Mouse (Mus musculus) liver, adult 2 months (tissue): ENCODE measurements around the gene Serpina12. TPM values are rescaled to one million over a fixed set of nuclear protein-coding genes. Genes with fewer than 3 reads are reported as not detected.

Experiments used
- DNase-seq: peaks from one replicate; pipeline ENCODE4 v3.0.0-alpha.2; 2011; ENCODE audit warnings: low read depth, low spot score; ENCODE audit errors: extremely low read depth
- H3K27ac ChIP-seq: fragments of 200-500 bp; replicated peaks from 2 replicates; pipeline ENCODE4 v1.5.1; 2012; ENCODE audit warnings: low read depth, mild to moderate bottlenecking, control low read depth, inconsistent platforms, low read length; ENCODE audit not compliant: insufficient read depth
- H3K27me3 ChIP-seq: fragments of 200-500 bp; 2 replicates; pipeline ENCODE4 v1.6.1; 2012; ENCODE audit warnings: mild to moderate bottlenecking, moderate library complexity, low read length, inconsistent platforms; ENCODE audit not compliant: control insufficient read depth, insufficient read depth
- H3K36me3 ChIP-seq: fragments of 200-500 bp; 2 replicates; pipeline ENCODE4 v1.6.1; 2012; ENCODE audit warnings: low read length, inconsistent platforms; ENCODE audit not compliant: control insufficient read depth, insufficient read depth
- H3K4me1 ChIP-seq: fragments of 200-500 bp; 2 replicates; pipeline ENCODE4 v1.6.1; 2011; ENCODE audit warnings: low read length; ENCODE audit not compliant: control insufficient read depth, insufficient read depth
- H3K4me3 ChIP-seq: fragments of 200-500 bp; 2 replicates; pipeline ENCODE4 v1.5.1; 2011; ENCODE audit warnings: low read depth, mild to moderate bottlenecking, control low read depth, low read length, moderate library complexity; ENCODE audit not compliant: insufficient read depth
- H3K79me2 ChIP-seq: fragments of 200-500 bp; 2 replicates; pipeline ENCODE4 v1.6.1; 2012; ENCODE audit warnings: inconsistent platforms, mild to moderate bottlenecking, low read length, moderate library complexity; ENCODE audit not compliant: control insufficient read depth, insufficient read depth
- H3K9ac ChIP-seq: fragments of 200-500 bp; 2 replicates; pipeline ENCODE4 v1.6.1; 2012; ENCODE audit warnings: low read depth, mild to moderate bottlenecking, control low read depth, inconsistent platforms, low read length
- CTCF ChIP-seq: fragments of 200-500 bp; IDR thresholded peaks from 2 replicates; pipeline ENCODE4 v1.5.1; 2011; ENCODE audit warnings: low read depth, low read length, control low read depth
- POLR2A ChIP-seq: fragments of 200-500 bp; IDR thresholded peaks from 2 replicates; pipeline ENCODE4 v1.6.1; 2011; ENCODE audit warnings: low read length, control low read depth; ENCODE audit not compliant: insufficient read depth; ENCODE audit errors: extremely low read depth
- WGBS: fragments of 180-500 bp; shearing (Covaris S2); methylation state at CpG from one replicate; pipeline ENCODE4 v1.1.7; 2018; 5-methylcytosine and 5-hydroxymethylcytosine counted together
- polyA plus RNA-seq: library from polyadenylated mRNA; depleted of rRNA; stranded (reverse); fragments of >200 nt; gene quantifications from 2 replicates; pipeline ENCODE4 v1.2.3, GENCODE M21; 2012
- total RNA-seq: library from RNA; depleted of rRNA; stranded (reverse); fragments of >200 nt; gene quantifications from 2 replicates; pipeline ENCODE4 v1.2.3, GENCODE M21; 2014

Gene Serpina12
- total and polyA plus RNA-seq, 2 experiments: 1.8 to 3.6 TPM

- Histone ChIP-seq H3K27me3 (no peaks in the 10 kb centered on the region), H3K36me3 (no peaks in the 10 kb centered on the region), H3K27ac (peak overlapping the region; percentile 88), H3K4me3 (peak overlapping the region; percentile 39), H3K79me2 (no peaks in the 10 kb centered on the region), H3K4me1 (peaks cover 15% of the 10 kb centered on the region), H3K9ac (peak overlapping the region; percentile 64)
- DNase-seq: peak; percentile 88
- TF ChIP-seq CTCF (no peak), POLR2A (no peak)
- WGBS: 29% methylated on average over 4 of the region's 4 CpGs
Observed at GRCm38 (mm10) chr12:104067549-104067948, 23.3 kb upstream of the Serpina12 start.

- WGBS: 7% methylated on average over 8 of the region's 8 CpGs
- Histone ChIP-seq H3K79me2 (no peaks in the 10 kb centered on the region), H3K9ac (no peak overlapping the region), H3K4me1 (peaks cover 15% of the 10 kb centered on the region), H3K27me3 (no peaks in the 10 kb centered on the region), H3K4me3 (no peak overlapping the region), H3K36me3 (no peaks in the 10 kb centered on the region), H3K27ac (0 out of 2 replicates have a peak overlapping the region, but pooled peaks have one; percentile 11)
- TF ChIP-seq POLR2A (no peak), CTCF (peak; percentile 71)
- peak; percentile 71 for DNase-seq
Observed at GRCm38 (mm10) chr12:104066241-104066640, 22.0 kb upstream of the Serpina12 start.

GRCm38 (mm10) chr12:104064996-104065395, 20.8 kb upstream of the Serpina12 start:
- no peak for DNase-seq
- H3K9ac ChIP-seq: no peak overlapping the region
- no peak overlapping the region for H3K4me3 ChIP-seq
- no peaks in the 10 kb centered on the region for H3K27me3 ChIP-seq
- H3K27ac ChIP-seq: no peak overlapping the region
- H3K4me1 ChIP-seq: peaks cover 14% of the 10 kb centered on the region
- H3K79me2 ChIP-seq: no peaks in the 10 kb centered on the region
- 87% methylated on average over 4 of the region's 4 CpGs for WGBS
- no peaks in the 10 kb centered on the region for H3K36me3 ChIP-seq
- no peak for TF ChIP-seq POLR2A
- no peak for TF ChIP-seq CTCF

GRCm38 (mm10) chr12:104064532-104064931, 20.3 kb upstream of the Serpina12 start:
- H3K27ac ChIP-seq: no peak overlapping the region
- peaks cover 11% of the 10 kb centered on the region; the same call in 1 of the 2 replicates for H3K4me1 ChIP-seq
- H3K4me3 ChIP-seq: no peak overlapping the region
- no peak for TF ChIP-seq POLR2A
- TF ChIP-seq CTCF: no peak
- H3K79me2 ChIP-seq: no peaks in the 10 kb centered on the region
- no peak for DNase-seq
- no peak overlapping the region for H3K9ac ChIP-seq
- 40% methylated on average over 4 of the region's 4 CpGs for WGBS
- H3K36me3 ChIP-seq: no peaks in the 10 kb centered on the region
- no peaks in the 10 kb centered on the region for H3K27me3 ChIP-seq

- Histone ChIP-seq H3K27me3 (no peaks in the 10 kb centered on the region), H3K79me2 (no peaks in the 10 kb centered on the region), H3K36me3 (no peaks in the 10 kb centered on the region), H3K27ac (no peak overlapping the region), H3K9ac (no peak overlapping the region), H3K4me1 (peaks cover 3% of the 10 kb centered on the region; the same call in 1 of the 2 replicates), H3K4me3 (no peak overlapping the region)
- TF ChIP-seq POLR2A (no peak), CTCF (no peak)
- no peak for DNase-seq
- WGBS: 69% methylated on average over 2 of the region's 2 CpGs
Observed at GRCm38 (mm10) chr12:104061862-104062261, 17.6 kb upstream of the Serpina12 start.

- no peak overlapping the region for H3K27ac ChIP-seq
- H3K4me1 ChIP-seq: no peaks in the 10 kb centered on the region
- no peak overlapping the region for H3K9ac ChIP-seq
- H3K27me3 ChIP-seq: no peaks in the 10 kb centered on the region
- WGBS: 74% methylated on average over 6 of the region's 6 CpGs
- no peak overlapping the region for H3K4me3 ChIP-seq
- DNase-seq: no peak
- no peak for TF ChIP-seq CTCF
- no peak for TF ChIP-seq POLR2A
- no peaks in the 10 kb centered on the region for H3K36me3 ChIP-seq
- H3K79me2 ChIP-seq: no peaks in the 10 kb centered on the region
Observed at GRCm38 (mm10) chr12:104060126-104060525, 15.9 kb upstream of the Serpina12 start.
